Mouse (Mus musculus): ENCODE data around the gene Gm6525.
A peak's percentile ranks its signal among the peaks of the same experiment; 100 is the strongest.

Gm6525 gene

GRCm38 (mm10) chr3:84173581-84174154 is at the start of gene Gm6525:
Gm6525 (plus strand) TSS chr3:84174104.
- DNase-seq, result no peak

- DNase-seq, result no peak
Measured at GRCm38 (mm10) chr3:84125704-84126289, 48.1 kb upstream of the Gm6525 start.

DNA sequence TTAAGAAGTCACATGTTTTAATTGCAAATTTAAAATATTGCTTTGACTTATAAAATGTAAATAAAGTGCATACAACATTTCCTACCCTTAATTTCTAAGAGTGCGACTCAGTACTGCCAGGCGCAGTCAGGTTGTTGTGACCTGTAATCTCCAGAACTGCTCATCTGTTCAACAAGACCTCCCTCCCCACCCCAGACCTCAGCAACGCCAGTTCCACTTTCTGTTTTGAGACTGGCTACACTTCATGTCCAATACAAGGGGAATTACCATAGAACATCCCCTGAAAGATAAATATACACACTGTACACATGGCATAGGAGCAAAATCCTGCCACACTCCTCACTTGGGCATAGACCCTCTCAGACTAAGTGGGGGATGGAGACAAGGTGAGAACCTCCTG is 47.2 kb upstream of the Gm6525 start:
- DNase-seq, result no peak

GRCm38 (mm10) chr3:84127431-84127830 is 46.5 kb upstream of the Gm6525 start:
- DNase-seq, result peak in 1 of 2 experiments; percentile 41

GRCm38 (mm10) chr3:84128871-84129870 is 44.7 kb upstream of the Gm6525 start:
- peak; percentile 19 to 28 for DNase-seq

DNA sequence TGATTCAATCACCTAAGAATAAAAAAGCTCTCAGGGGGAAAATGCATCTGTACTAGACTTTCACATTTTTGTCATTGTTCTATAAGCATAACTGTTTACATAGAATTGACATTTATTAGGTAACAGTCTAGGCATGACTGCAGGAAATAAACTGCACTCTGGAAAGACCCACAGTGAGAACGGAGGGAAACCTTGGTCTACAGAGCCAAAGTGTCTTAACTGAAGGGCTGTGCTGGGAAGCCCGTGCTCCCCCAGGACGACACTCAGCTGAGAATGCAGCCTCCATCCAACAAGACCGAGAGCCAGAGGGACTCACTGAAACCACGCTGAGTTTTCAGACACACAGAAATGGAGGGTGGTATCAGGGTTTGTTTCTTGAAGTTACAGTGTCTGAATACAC is 43.1 kb upstream of the Gm6525 start:
- no peak for DNase-seq

DNA sequence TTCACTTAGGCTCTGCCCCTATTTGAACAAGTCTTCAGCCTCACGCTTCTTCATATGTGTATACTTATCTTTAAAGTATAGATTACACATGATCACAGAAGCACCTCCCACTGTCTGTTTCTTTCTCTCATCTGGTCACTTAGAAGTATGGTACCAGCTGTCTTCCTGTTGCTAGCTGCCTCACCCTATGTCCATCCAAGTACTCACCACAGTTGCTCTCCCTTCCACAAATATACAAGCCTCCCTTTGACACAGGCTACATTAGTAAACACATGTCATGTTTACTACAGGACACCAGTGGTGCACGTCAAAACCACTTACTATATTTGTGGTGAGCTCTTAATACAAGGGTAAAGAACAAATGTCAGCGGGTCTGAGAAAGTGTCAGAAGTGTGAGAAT is 42.5 kb upstream of the Gm6525 start:
- DNase-seq, result no peak

DNA sequence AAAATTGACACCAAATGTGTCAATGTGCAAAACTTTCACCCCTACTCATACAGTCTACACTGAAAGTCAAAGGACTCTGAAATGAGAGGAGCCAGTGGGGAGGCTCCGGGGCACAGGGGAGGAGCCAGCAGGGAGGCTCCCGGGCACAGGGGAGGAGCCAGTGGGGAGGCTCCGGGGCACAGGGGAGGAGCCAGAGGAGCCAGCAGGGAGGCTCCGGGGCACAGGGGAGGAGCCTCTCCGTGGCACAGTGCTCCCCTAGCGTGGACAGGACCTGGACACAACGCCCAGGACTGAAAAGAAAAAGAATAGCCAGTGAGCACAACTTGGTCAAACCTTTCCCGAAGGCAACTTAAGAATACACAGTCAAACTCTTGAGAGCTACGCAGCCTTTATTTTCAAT is 38.5 kb upstream of the Gm6525 start:
- DNase-seq, result peak; percentile 42 to 66

GRCm38 (mm10) chr3:84135933-84136332 is 38.0 kb upstream of the Gm6525 start:
- DNase-seq, result no peak

DNA sequence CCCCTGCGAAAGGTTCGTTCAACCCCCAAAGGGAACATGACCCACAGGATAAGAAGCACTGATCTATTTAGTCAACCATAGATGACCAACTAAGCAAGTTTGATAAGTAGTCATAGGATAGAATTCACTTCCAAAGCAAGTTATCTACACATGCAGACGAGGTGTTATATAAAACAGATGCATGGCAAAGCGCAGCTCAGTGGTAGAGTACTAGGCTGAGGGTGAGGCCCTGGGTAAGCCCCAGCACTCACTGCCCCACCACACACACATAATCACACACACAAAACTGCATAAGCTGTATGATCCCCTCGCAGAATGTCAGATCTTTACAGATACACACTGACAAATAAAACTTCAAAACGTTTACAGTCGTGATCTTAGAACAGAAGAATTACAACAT is 37.4 kb upstream of the Gm6525 start:
- DNase-seq, result no peak

- DNase-seq, result no peak
Measured at GRCm38 (mm10) chr3:84140947-84141346, 33.0 kb upstream of the Gm6525 start.

GRCm38 (mm10) chr3:84149831-84150230 is 24.1 kb upstream of the Gm6525 start:
- no peak for DNase-seq

GRCm38 (mm10) chr3:84154721-84155141 is 19.2 kb upstream of the Gm6525 start:
- DNase-seq, result no peak

- DNase-seq, result no peak
Measured at GRCm38 (mm10) chr3:84155146-84155545, 18.8 kb upstream of the Gm6525 start.

- DNase-seq, result peak; percentile 98 to 99
Measured at GRCm38 (mm10) chr3:84155558-84156006, 18.3 kb upstream of the Gm6525 start, which contains the start of gene Mnd1. Mnd1 (minus strand) TSS chr3:84155786.

GRCm38 (mm10) chr3:84156105-84156504 is 17.8 kb upstream of the Gm6525 start:
- DNase-seq, result no peak

- no peak for DNase-seq
Measured at GRCm38 (mm10) chr3:84157011-84157410, 16.9 kb upstream of the Gm6525 start.

DNA sequence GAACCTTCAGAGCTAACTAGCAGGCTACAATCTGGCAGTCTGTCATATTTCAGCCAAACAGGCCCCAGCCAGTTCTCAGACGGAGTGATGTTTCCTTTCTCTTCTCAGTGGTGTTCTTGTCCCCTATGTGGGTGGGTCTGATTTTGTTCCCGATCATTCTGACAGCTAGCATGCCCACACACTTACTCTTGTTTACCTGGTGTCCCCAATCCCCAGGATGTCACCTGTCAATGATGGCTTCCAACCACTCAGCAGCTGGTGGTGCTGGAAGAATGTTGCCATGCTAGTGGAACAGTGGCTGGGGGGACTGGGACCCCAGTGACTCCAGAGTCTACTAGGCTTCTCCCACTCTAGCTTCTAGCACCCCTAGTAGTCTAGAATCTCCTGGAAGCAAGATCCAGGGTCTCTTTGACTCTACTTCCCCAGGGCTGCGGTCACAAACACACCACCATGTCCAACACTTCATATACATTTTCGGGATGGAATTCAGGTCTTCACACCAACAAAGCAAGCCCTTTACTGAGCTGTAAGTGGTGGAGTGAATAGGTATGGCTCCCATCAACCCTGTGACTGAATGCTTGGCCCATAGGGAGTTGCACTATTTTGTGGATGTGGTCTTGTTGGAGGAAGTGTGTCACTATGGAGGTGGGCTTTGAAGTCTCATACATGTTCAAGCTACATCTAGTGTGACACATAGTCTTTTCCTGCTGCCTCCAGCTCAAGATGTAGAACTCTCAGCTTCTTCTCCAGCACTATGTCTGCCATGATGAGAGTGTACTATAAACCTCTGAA is 16.1 kb upstream of the Gm6525 start:
- DNase-seq, result no peak

DNA sequence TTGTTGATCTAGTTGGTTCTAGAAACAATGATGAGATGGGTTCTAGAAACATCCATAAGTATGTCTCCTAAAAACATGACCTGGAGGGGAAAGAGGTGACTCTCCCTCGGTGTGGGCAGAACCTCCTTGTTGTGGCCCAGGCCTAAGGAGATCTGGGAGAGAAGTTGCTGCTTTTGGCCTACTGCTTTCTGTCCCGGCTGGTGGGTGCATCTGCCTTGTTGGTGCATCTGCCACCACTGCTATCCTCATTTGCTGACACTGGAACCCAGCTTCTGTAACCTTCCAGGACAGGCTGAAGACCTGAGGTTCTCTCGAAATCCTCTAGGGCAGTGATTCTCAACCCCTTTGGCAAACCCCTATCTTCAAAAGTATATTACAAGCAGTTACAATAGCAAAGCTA is 8.5 kb upstream of the Gm6525 start:
- no peak for DNase-seq

- DNase-seq, result no peak
Measured at GRCm38 (mm10) chr3:84166073-84166472, 7.8 kb upstream of the Gm6525 start.

DNA sequence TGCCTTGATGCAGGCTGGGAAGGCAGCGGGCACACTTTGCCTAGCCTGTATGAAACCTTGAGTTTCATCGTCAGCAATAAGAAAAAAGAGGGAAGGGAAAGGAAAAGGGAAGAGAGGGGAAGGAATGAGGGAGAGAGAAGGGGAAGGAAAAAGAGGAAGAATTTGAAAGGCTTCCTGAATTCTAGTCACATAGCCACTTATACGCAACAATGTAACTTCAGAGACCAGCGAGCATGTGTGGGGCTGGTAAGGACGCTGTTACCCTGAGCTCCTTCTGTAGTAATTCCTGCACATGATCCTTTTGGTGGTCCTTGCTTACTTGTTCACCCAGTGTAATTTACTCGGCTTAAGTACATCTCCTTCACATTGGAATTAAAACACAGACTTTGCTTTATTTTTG is 5.0 kb upstream of the Gm6525 start:
- DNase-seq, result no peak

DNA sequence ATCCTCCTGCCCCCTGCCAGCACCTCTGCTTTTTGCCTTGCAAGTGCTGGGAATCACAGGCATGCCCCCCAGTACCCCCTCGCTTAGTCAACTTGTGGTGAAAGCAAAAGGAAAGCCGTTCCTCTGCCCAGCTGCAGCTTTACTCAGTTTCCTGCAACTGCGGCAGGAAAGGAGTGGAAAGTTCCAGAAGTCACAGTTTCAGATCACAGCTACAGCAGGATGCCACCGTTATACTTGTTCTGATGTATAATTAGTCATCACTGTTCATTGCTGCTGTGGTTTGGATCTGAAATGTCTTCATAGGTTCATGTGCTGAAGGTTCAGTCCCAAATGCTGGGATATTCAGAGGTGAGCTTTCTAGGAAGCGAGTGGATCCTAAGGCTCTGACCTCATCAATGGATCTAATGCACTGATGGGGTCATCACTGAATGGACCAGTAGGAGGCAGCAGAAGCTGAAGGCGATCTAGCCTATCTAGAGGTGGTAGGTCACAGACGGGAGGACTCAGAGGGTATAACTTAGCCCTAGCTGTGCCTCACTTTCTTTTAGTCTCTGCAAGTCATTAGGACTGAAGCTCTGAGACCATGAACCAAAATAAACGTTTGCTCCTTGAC is 4.4 kb upstream of the Gm6525 start:
- no peak for DNase-seq

Measured in kidney, postnatal 36 days (tissue).